Mouse (Mus musculus) MEL (cell line): ENCODE data around the gene Zfp366.

ENCODE experiments used
- CTCF ChIP-seq, 3 experiments: IDR thresholded peaks in 2 of 3; conservative IDR thresholded peaks in 1 of 3; 2 replicates each; pipeline ENCODE4 v1.5.1; 2011 to 2012; ENCODE audit warnings: low read length in 3 of 3, low read depth in 2 of 3, mild to moderate bottlenecking in 2 of 3, improper control_type of control experiment in 1 of 3, inconsistent platforms in 1 of 3, mixed read lengths in 1 of 3, moderate library complexity in 1 of 3; ENCODE audit not compliant: control insufficient read depth in 1 of 3, insufficient read depth in 1 of 3, poor library complexity in 1 of 3, severe bottlenecking in 1 of 3
- E2F4 ChIP-seq: IDR thresholded peaks from 2 replicates; pipeline ENCODE4 v1.6.1; 2011; ENCODE audit warnings: low read depth, low read length, improper control_type of control experiment, borderline replicate concordance
- EP300 ChIP-seq, 2 experiments: IDR thresholded peaks; 2 replicates each; pipeline ENCODE4 v1.6.1; 2011; ENCODE audit warnings: improper control_type of control experiment in 2 of 2, low read length in 2 of 2, low read depth in 1 of 2, mild to moderate bottlenecking in 1 of 2
- GATA1 ChIP-seq: IDR thresholded peaks from 2 replicates; pipeline ENCODE4 v1.6.1; 2011; ENCODE audit warnings: low read depth, low read length, improper control_type of control experiment
- MYC ChIP-seq: IDR thresholded peaks from 2 replicates; pipeline ENCODE4 v1.6.1; 2011; ENCODE audit warnings: low read depth, mild to moderate bottlenecking, low read length, improper control_type of control experiment, moderate library complexity
- NELFE ChIP-seq: IDR thresholded peaks from 2 replicates; pipeline ENCODE4 v1.6.1; 2011; ENCODE audit warnings: low read depth, low read length, improper control_type of control experiment
- NRF1 ChIP-seq: IDR thresholded peaks from 2 replicates; pipeline ENCODE4 v1.6.1; 2014; ENCODE audit warnings: low read depth, mild to moderate bottlenecking, inconsistent platforms, low read length, improper control_type of control experiment, moderate library complexity; ENCODE audit not compliant: poor library complexity, insufficient read depth, severe bottlenecking
- POLR2A ChIP-seq, 2 experiments: IDR thresholded peaks; 2 replicates each; pipeline ENCODE4 v1.6.1; 2011 to 2012; ENCODE audit warnings: low read length in 2 of 2, mild to moderate bottlenecking in 2 of 2, control low read depth in 1 of 2, improper control_type of control experiment in 1 of 2, low read depth in 1 of 2, moderate library complexity in 1 of 2; ENCODE audit not compliant: control insufficient read depth in 1 of 2, insufficient read depth in 1 of 2, poor library complexity in 1 of 2
- SMC3 ChIP-seq: IDR thresholded peaks from 2 replicates; pipeline ENCODE4 v1.6.1; 2011; ENCODE audit warnings: low read depth, low read length, improper control_type of control experiment
- TAL1 ChIP-seq: IDR thresholded peaks from 2 replicates; pipeline ENCODE4 v1.6.1; 2012; ENCODE audit warnings: mild to moderate bottlenecking, inconsistent platforms, low read length, moderate library complexity, mixed read lengths
- UBTF ChIP-seq: IDR thresholded peaks from 2 replicates; pipeline ENCODE4 v1.6.1; 2012; ENCODE audit warnings: low read depth, mild to moderate bottlenecking, inconsistent platforms, low read length, improper control_type of control experiment, moderate library complexity, borderline replicate concordance; ENCODE audit not compliant: insufficient read depth
- ZC3H11A ChIP-seq: IDR thresholded peaks from 2 replicates; pipeline ENCODE4 v1.6.1; 2012; ENCODE audit warnings: low read depth, mild to moderate bottlenecking, inconsistent platforms, low read length, improper control_type of control experiment
- ZMIZ1 ChIP-seq: IDR thresholded peaks from 2 replicates; pipeline ENCODE4 v1.6.1; 2012; ENCODE audit warnings: low read depth, mild to moderate bottlenecking, inconsistent platforms, low read length, improper control_type of control experiment, moderate library complexity

DNA sequence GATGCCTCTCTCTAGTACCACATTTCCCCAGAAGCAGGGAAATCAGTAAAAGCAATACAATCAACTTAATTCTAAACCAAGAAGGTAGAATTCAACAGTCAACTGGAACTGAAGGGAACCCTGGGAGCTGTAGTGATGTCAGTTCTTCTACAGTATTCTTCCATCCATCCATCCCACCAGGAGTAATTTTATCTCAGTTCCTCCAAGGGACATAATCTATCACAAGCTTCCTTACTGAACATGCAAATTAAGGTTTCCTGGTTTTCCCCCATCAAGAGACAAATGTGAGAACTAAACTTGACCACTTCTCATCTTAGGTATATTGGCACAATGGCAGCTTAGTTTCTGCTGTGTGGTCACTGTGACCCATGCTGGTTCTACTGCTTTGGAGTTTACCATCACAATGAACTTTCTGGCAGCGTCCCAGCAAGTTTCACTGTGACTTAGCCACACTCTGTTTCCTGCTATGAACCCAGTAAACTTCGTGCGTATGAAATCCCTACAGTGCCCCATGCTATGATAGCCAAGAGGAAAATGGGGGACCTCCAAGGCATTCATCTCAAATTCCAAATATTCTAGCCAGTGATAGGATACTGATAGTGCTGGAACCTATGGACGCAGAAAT, 78.6 kb downstream of the Zfp366 start:
- TF ChIP-seq CTCF (IDR thresholded peaks at IDR 0.05 in 2 of 3, conservative IDR thresholded peaks at IDR 0.05 in 1 of 3; ENCODE audit: control insufficient read depth in 1 of 3, insufficient read depth in 1 of 3, low read depth in 2 of 3, low read length in 3 of 3, poor library complexity in 1 of 3, severe bottlenecking in 1 of 3) (no peak), GATA1 (no peak), ZC3H11A (no peak), MYC (no peak), NELFE (no peak), E2F4 (no peak), UBTF (no peak), ZMIZ1 (no peak), POLR2A (IDR thresholded peaks at IDR 0.05; ENCODE audit: control insufficient read depth in 1 of 2, insufficient read depth in 1 of 2, low read depth in 1 of 2, low read length in 2 of 2, poor library complexity in 1 of 2) (no peak), TAL1 (no peak), NRF1 (no peak), EP300 (IDR thresholded peaks at IDR 0.05; ENCODE audit: low read depth in 1 of 2, low read length in 2 of 2) (no peak), SMC3 (no peak)
